Mouse (Mus musculus) adrenal gland, postnatal 10 days (tissue): ENCODE data around the gene Ihh. TPM values are rescaled to one million over a fixed set of nuclear protein-coding genes. Genes with fewer than 3 reads are reported as not detected.

ENCODE experiments used
- DNase-seq: peaks from one replicate; pipeline ENCODE4 v3.0.0; 2021; ENCODE audit warnings: mixed read lengths
- microRNA-seq: library from miRNA; unstranded; fragments of <30 nt; microRNA quantifications from one replicate; pipeline ENCODE4 v1.2.0, GENCODE M21; 2021
- total RNA-seq, 2 experiments: library from RNA; stranded (reverse); gene quantifications; 2 replicates each; pipeline ENCODE4 v1.2.3; 2021

The Ihh gene
- total RNA-seq, 2 experiments from 2014 or later: 0.18 to 0.48 TPM

DNA sequence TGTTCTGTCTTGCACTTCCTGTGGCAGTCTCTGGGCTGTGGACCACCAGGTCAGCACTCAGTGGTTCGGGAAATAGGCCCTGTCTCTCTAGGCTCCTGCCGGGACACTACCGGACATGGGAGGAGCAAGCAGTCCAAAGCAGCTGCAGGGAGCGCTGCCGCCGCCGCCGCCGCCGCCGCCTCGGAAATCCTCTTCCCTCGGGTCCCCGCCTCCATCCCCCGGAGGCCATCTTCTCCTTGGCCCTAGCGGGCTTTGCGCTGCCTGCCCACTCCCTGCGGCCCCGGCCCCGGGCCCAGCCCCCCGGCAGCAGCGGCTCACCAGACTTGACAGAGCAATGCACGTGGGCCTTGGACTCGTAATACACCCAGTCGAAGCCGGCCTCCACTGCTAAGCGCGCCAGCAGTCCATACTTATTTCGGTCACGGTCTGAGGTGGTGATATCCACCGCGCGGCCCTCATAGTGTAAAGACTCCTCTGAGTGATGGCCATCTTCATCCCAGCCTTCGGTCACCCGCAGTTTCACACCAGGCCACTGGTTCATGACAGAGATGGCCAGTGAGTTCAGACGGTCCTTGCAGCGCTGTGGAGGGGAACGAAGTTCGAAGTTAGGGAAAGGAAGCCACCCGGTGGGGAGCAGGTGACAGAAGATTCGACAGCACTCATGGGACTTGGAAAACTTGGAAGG, 3.3 kb downstream of the Ihh start:
- DNase-seq: peak; percentile 48

DNA sequence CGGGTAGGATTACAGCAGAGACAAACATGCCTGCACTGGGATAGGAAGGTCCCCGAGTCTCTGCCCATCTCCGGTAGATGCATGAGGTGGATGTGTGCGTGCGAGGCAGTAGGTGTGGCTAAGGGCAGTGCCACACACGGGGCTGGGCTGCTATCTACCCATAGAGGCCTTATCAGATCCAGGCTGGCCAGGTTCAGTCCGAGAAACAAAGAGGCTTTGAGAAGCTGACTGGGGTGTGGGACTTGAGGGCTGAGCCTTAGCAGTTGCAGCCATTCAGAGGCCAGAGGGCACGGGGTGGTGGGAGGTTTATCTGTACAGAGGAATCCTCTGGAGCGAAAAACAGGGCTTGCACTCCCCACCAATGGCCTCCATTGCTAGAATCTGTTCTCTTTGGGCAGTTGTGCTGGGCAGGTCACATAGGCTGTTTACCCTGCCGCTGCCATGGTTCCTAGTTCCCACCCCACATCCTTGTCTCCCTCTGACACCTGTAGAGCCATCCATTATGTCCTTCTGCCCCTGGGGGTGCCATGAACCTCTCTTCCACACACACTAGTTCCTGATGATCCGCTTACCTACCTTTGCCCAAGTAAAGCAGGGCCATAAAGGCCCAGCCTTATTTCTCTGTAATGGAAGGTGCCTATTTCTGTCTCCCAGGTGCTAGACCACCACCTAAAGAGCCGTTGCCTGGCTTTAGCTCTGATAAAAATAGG, 9.7 kb downstream of the Ihh start:
- no peak for DNase-seq

DNA sequence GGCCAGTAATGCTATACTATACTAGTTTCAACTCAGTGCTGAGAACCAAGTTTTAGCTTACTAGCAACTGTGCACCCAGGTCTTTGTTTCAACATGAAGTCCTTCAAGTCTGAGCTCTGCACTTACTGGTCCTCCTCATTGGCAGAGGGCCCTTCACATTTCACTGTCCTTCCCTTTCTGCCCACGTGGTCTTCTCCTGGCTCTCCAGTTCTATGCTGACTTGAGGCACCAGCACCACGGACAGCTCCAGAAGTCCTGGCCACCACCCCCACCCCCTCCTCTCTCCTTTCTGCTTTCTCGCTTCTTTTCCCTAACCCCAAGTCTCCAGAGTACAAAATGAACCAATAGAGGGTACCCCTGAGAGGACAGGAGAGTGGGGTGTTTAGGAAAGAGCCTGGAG, 11.7 kb downstream of the Ihh start:
- peak; percentile 35 for DNase-seq

DNA sequence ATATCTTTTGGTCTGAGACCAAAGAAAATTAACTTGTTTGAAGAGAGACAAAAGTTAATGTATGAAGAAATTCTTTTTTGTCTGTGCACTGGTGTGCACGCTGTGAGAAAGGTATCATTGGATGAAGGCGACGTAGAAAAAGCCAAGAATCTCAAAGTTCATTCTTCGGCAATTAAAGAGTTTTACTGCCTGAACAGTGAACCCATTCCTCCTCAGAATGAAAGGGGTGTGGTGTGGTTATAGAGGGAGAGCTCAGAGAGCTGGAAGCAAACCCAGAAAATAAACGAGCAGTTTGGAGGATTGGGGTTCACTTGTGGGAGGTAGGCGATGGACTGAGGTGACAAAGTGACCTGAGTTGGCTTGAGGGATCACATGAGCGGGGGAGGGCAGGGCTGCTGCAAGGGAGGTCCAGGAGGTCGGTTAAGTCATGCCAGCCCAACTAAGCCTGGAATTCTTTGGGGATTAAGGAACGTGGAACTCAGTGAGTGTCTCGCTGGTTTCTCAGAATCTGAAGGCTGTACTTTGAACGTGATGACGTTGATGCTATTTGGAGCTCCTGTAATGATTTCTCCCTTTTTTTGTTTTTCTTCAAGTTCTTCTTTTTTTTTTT, 15.1 kb downstream of the Ihh start:
- DNase-seq: no peak

DNA sequence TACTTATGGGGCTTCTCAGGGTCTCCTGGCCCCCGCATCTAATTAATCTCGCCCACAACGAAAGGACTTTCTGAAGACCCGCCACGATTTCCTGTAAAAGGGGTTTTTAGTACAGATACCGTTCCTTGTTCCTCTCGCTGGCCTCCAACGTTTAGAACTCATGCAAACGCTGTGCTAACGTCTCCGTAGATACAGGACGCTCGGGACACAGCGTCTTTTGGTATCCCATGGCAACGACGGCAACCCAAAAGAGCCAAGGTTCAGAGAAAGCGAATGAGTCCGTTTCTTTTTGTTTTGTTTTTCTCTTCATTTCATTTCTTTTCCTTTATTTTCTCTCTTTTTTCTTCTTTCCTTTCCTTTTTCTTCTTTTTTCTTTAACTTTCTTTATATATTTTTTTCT, 16.1 kb downstream of the Ihh start, which contains the start of gene Cfap65:
Gene Cfap65 (minus strand): TSS at position 198 of the 400 bp plus-strand sequence.
- peak; percentile 76 for DNase-seq

DNA sequence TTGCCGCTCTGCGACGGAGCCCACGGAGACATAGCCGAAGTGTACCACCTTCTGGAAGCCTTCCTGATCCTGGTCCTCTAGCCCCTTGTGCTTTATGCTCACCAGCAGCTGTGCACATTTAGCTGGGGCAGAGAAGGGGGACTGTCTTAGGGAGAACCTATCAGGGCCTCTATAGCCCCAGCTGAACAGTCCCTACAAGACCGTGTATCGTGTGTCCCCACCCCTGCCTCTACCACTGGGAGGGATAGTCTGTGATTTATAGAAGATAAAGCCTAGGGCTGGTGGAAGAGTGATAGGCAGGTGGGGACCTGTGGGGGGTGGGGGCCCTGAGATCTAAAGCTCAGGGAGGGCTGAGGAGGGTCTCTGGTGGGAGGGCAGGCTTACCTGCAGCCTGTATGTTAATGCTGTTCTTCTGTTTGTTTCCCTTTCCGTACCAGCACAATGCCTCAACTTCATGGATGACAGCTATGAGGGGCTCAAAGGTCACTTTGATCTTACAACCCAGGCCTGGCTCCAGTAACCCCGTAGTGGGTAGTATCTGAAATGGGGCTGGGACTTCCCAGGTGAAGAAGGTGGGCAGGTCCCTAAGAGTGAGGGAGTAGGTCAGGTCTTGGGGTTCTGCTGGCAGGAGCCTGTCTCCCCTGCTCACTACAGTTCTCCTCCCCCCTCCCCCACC, 23.7 kb downstream of the Ihh start:
- DNase-seq: no peak

DNA sequence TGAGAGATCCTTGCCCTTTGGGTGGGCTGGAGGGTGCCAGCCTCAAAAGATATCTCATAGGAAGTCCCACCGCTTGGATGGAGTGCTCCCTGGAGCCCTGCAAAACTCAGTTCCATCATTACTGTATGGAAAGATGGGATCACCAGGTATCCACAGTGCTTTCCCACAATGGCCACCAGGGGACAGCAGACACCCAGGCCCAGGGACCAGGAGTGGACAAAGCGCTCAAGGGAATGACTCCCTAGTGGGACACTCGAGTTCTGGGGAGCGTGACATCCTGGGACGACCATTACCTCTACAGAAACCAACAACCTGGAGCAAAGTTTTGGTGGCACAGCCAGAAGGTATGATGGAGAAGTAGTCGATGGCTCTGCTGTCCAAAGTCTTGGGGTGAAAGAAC, 24.8 kb downstream of the Ihh start:
- peak; percentile 68 for DNase-seq

DNA sequence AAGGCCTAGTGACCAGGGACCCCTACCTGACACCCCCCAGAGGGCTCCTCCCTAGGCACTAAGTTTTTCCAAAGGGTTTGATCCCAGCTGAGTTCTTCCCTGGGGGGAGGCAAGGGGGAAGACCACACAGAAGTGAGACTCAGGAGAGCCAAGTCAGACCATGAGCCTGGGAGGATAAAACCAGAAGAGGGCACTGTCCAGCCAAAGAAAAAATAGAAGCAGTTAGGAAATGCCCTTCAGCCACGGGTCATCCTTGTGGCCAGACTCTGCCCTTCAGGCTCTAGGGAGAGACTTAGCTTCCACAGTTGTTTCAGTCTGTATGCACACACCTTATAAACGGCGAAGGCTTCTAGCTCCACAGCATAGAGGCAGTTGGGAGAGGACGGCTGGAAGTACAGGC, 27.0 kb downstream of the Ihh start:
- no peak for DNase-seq

DNA sequence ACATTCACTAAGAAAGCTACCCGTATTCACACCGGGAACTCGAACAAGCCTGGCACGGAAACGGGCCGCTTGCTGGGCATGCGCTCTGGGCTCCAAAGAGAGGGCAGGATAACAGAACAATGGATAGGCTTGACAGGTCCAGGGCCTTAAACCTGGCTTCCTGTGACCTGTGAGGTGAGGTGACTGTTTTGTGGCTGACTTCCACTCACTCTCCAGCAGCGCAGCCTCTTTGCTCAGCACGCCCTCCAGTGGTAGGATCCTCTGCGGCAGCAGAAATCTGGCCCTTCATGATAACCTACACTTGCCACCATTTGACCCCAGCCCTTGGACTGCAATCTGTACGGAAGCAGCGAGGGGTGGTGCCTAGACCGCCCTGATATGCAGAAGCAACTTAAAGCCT, 35.8 kb downstream of the Ihh start:
- DNase-seq: peak; percentile 35

DNA sequence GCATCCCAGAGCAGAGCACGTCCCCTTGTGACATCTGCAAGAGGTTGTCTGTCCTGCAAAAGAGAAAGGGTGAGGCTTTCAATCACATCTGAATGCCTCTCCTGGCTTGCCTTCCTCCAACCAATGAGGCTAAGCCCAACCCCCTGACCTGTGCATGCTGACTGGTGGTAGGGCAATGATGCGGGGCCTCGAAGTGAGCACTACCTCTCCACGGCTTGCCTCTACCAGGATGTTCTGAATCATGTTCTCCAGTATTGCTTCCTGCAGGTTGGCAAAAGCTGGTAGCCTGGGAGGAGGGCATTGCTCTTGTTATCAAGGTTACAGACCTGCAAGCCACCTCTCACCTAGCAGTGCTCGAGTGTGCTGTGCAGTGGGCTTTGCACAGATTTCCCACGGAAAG, 49.3 kb downstream of the Ihh start:
- no peak for DNase-seq

DNA sequence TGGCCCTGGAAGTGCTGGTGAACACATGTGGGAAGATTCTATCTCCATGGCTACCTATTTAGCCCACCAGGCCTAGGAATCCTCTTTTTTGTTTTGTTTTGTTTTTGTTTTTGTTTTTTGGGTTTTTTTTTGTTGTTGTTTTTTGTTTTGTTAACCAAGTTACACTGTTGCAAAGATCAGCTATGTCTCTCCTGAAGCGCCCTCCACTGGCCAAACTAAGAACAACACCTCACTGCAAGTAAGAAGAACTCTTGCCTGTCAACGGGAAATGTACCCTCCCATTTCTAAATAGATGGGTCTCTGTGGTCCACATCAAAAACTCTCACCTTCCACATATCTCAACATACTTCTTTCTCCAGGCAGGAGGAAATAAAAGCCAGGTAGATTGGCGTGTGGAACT, 49.8 kb downstream of the Ihh start:
- DNase-seq: peak; percentile 72

DNA sequence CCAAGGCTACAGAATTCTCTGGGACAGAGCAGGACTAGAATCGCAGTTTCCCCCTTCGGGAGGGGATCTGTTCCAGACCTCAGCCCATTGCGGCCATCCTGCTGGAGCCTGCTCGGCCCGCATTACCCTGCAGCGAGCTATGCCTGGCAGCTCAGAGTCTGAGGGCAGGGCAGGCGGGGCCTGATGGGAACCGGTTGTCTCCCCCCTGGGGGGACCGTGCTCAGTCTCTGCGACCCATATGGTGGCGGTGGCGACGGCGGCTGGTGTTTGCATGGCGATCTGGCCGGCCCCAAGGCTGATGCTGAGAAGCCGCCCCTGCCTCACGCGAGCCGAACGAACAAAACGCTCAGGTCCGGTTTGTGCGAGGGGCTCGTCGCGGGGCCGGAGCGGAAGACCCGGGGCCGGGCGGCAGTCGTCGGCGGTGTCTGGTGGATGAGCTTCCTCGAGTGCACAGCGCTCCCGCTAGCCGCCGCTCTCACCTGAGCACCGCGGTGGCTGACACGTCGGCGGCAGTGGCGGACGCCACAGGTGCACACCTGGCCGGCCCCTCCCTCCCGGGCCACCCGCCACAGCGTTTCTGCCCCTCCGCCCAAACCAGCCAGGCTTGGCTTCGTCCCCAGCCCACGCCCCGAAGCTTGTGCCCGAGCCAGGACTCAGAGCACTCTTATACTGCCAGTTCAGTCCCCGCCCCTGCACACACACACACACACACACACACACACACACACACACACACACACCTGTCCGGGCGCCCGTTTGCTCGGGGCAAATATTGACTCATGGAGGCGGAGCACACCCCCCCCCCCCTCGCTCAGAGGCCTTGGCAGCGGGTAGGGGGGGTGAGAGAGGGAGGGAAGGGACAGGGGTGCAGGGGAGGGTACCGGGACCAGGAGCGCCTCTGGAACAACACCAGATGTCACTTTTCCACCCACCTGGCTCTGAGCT, 50.9 kb downstream of the Ihh start:
- peak; percentile 60 for DNase-seq

DNA sequence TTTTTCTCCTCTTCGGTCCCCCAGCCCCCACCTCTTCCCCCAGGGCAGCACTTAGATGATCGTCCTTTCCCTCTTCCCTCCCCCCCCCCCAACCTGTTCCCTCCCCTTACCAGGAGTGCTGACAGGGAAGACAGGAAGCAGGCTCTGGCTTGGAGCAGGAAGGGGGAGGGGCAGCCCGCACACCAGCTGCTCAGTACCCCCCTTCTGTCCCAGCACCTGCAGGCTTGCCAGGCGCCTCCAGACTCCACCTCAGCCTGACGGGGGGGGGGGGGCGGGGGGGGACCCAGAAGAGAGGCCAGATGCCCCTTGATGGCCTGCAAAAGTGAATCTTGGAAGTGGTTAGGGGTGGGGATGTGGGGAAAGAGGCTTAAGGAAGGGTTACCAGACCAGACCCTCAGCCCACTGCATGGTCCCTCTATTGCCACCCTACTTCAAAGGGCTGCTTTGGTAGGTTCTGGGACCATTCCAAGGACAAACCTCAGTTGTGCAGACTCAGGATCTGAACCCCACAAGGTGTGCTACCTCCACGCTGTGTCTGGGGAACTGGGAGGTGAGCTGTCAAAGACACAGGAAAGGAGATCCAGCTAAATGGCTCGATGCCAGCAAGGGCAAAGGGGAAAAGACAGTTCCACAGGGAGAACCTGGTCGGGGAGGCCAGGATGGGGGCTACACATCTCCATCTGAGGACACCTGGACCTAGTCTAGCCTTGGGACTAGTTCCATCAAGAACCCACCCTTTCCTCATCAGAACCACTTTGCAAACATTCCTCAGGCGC, 52.6 kb downstream of the Ihh start:
- no peak for DNase-seq

DNA sequence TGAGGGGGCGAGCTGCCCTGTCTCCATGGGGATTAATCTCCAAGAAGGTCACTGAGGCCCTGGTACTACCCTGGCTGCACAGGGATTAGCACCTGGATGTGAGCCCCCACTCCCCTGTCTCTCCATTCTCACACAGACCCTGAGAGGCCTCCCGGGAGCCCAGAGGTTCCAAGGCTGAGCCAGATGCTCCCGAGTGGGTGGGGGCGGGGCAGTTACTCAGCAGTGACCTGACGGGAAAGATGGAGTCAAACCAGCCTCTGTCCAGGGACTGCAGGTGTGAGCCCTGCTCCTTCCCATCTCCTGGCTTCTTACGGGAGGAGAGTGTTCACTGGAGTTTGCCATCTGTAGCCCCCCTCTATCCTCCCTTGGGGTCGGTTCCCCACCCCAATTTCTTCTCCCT, 53.5 kb downstream of the Ihh start:
- no peak for DNase-seq

Small RNA genes lying within 50 kb of the gene (microRNA-seq; reads per million reads assigned to microRNA genes)
- gene Mir375: 48,888 reads per million, percentile 99 among the genes with 10 or more reads in this experiment

Other genes starting within 250 kb of the Ihh start
- gene Cyp27a1, start 238.1 kb downstream of the Ihh start, total RNA-seq: 10 to 100 TPM; 15.1 to 15.2 TPM
- gene Prkag3, start 202.5 kb downstream of the Ihh start, total RNA-seq: 1 to 10 TPM in 1 of 2 experiments, under 1 TPM in 1; 0.69 to 1.1 TPM
- 1 to 10 TPM; 2.6 to 4.2 TPM for gene Wnt6, start 179.8 kb downstream of the Ihh start, total RNA-seq
- gene Wnt10a, start 160.2 kb downstream of the Ihh start, total RNA-seq: under 1 TPM; 0.27 to 0.57 TPM
- gene Cdk5r2, start 96.7 kb downstream of the Ihh start, total RNA-seq: 1 to 10 TPM; 4.8 to 6.6 TPM
- under 1 TPM; 0.84 to 0.97 TPM for gene Fev, start 66.3 kb downstream of the Ihh start, total RNA-seq
- gene Cryba2, start 58.5 kb downstream of the Ihh start, total RNA-seq: 1 to 10 TPM in 1 of 2 experiments, under 1 TPM in 1; 0.51 to 1.1 TPM
- gene Cfap65, start 16.1 kb downstream of the Ihh start, total RNA-seq: not detected
- gene Nhej1, start 173.5 kb upstream of the Ihh start, total RNA-seq: 1 to 10 TPM; 3.0 to 5.5 TPM
- gene Slc23a3, start 182.2 kb upstream of the Ihh start, total RNA-seq: under 1 TPM; 0.36 to 0.45 TPM
- 10 to 100 TPM; 41.0 to 46.4 TPM for gene Cnppd1, start 191.0 kb upstream of the Ihh start, total RNA-seq
- 10 to 100 TPM; 72.8 TPM for gene Retreg2, start 191.1 kb upstream of the Ihh start, total RNA-seq
- 10 to 100 TPM; 27.5 to 29.4 TPM for gene Zfand2b, start 217.0 kb upstream of the Ihh start, total RNA-seq
- gene Abcb6, start 228.7 kb upstream of the Ihh start, total RNA-seq: 10 to 100 TPM; 46.7 to 55.3 TPM
- 10 to 100 TPM; 14.0 to 20.8 TPM for gene Ankzf1, start 240.5 kb upstream of the Ihh start, total RNA-seq
- 10 to 100 TPM; 35.4 to 39.1 TPM for gene Atg9a, start 240.5 kb upstream of the Ihh start, total RNA-seq